Mouse (Mus musculus): Measurements from ENCODE around the gene Polr2e.

- no peak for TF ChIP-seq MAFK (IDR thresholded peaks at IDR 0.05; ENCODE audit: insufficient read depth, low read depth, low read length)
- no peak for TF ChIP-seq ZC3H11A (IDR thresholded peaks at IDR 0.05; ENCODE audit: borderline replicate concordance, low read depth, low read length)
- TF ChIP-seq ZNF384 (IDR thresholded peaks at IDR 0.05; ENCODE audit: low read depth, low read length): no peak
- TF ChIP-seq CHD2 (IDR thresholded peaks at IDR 0.05; ENCODE audit: low read depth, low read length): no peak
- TF ChIP-seq HCFC1 (IDR thresholded peaks at IDR 0.05; ENCODE audit: borderline replicate concordance, insufficient read depth, low read length): no peak
Measured at GRCm38 (mm10) chr10:80020191-80020590, 19.4 kb downstream of the Polr2e start.
